Mouse (Mus musculus): ENCODE measurements at regions not wholly inside any gene's neighbourhood (a gene's known extent, or its start where the extent isn't known, plus 50 kb on each side); places are given as distances from the start of the nearest gene placed in this dataset.

DNA sequence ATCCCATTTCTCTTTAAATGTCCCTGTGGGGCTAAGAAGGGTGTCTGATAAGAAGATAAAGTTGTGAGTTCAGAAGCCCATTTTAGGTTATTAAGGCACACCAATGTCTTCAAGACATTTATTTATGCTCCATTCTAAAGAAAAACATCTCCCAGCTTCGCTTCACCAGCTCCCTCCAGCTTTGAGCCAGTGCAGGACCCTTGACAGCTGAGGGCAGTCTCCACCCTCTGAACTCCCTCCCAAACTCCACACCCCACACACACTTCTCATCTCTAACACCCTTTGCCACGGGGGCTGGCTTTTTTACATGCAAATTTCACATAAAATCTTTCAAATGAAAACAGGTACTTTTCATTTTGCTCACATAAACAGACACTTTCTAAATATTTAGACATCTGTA, 527.3 kb downstream of the Insc start:
- ATAC-seq (replicated peaks; ENCODE audit: poor library complexity): no peak

DNA sequence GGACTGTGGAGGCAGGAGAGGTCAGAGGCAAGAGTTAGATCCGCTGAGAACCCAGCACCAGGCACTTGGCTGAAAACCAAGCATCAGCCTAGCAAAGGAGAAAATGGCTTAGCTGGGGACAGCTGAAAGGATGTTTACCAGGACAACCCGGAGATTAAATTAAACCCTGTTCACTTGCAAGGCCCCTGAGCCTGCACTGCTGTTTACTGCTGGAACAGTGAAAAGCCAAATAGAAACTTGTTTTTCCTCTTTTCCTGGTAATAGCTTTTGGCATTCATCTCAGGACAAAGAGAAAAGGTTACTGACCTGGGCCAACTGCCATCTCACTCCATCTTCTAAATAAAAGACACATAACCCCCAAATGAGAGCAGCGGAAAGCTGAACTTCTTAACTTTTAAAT, 531.3 kb downstream of the Insc start:
- no peak for ATAC-seq (replicated peaks; ENCODE audit: poor library complexity)

DNA sequence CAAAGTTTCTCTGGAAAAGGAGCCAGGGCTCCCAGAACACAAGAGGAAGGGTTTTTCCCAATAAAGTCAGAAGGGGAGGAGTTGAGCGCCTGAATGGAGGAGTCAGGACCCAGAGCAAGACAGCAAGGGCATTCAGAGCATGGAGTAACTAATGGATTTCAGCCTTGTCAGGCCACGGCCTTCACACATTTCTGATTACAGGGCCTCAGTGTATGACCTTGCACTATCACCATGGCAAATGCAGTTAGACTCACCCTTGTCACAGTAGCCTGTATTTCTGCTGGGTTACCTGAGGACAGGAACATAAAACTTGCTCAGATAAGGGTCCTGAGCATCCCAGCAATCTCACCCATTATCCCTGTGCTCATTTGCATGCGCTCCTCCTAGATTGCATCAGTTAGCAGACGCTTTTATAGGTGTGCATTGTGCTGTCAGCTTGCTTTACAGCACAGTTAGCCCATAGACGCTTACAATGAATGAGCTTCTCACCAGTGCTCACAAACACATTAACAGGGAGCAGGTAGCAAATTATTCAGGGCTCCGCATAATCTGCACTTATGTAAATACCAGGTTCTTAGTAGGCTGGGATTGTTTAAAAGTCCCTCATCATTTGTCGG, 547.4 kb downstream of the Insc start:
- no peak for ATAC-seq (replicated peaks; ENCODE audit: poor library complexity)

DNA sequence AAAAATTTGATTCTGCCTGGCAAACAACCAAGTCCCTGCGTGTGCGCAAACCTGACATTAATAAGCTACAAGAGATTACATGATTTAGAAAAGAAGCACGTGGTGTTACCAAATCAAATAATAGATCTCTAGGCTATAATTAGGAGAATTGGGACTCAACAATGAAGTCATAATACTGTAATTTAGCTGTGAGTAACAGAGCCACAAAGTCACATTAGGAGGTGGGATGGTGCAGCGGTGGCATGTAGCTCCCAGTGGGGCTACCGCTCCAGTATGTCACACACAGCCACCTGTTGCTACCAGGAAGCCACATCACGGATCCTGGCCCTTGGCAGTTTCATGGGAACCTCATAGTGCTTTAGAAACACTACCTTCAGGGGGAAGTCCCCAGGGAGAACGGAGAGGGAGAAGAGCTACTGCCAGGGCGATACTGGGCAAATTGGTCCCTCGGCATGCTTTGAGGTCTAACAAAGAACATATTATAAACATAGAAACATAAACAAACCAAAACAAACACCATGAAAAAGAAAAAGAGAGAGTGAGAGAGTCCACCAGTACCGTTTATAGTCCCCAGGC, 551.2 kb downstream of the Insc start:
- ATAC-seq (replicated peaks; ENCODE audit: poor library complexity): no peak

DNA sequence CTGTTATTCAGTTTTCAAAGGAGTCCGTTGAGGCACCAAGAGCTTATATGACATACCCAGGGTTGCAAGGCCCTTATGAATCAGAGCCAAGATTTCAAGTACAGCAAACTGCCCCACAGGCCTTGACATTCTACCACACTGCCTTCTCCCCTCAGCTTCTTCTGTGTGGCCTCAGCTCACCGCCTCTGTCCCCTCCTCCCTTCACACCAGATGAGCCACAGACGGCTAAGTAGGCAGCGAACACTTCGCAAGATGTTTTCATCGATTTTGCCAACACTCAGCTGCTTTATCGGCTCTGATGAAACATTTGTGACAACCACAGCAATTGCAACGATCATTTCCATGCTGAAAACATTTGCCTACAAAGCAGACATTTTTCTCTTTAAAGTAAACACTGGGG, 556.7 kb downstream of the Insc start:
- no peak for ATAC-seq (replicated peaks; ENCODE audit: poor library complexity)

DNA sequence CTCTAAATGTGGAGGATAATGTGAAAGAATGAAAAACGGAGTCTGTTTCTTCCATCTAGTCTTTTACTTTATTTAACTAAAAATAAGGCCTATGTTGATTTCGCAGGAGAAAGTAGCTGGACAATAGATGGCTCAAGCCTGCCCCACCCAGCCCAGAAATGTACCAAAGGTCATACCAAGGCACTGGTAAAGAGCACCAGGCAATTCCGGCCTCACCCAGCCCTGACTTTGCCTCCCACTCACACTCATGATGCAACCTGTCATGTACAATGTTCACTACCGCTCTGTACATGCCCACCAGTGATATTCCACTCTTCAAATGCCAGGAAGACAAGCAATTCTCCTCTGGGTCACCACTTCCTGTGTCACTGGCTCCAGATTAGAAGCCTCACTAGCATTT, 564.9 kb downstream of the Insc start:
- no peak for ATAC-seq (replicated peaks; ENCODE audit: poor library complexity)

DNA sequence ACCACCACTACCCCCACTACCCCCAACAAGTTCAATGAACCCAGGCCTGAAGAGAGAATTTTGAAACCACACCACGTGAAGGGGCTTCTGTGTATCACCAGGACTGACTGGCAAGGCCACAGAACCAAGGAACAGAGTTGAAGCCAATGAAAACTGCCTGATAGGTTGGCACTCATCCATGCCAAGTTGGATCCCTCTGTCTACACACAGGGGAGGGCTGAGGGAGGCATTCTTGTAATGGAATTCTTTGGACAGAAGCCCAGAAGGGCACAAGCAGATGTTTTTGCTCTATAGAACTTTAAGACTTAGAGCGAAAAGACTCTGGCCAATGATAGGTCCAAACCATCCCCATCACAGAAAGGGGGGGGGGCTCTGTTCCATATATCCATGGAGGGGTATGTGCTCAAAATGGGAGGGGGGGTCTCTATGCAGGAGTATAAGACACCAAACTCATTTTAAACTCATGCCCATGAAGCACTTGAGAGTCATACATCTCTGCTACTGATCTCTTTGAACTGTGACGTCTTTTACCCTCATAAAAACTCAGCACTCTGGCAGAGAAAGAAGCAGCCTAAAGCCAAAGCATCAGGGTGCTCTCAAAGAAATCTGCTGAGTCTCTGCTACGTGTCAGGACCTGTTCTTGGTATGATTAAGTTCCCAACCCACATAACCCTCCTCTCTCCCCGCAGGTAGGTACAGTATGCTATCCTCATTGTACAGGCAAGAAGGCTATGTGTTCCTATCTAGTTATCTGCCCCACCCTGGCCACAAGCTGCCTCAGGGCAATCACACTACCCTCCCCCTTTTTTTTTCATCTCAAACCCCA, 567.1 kb downstream of the Insc start:
- no peak for ATAC-seq (replicated peaks; ENCODE audit: poor library complexity)

DNA sequence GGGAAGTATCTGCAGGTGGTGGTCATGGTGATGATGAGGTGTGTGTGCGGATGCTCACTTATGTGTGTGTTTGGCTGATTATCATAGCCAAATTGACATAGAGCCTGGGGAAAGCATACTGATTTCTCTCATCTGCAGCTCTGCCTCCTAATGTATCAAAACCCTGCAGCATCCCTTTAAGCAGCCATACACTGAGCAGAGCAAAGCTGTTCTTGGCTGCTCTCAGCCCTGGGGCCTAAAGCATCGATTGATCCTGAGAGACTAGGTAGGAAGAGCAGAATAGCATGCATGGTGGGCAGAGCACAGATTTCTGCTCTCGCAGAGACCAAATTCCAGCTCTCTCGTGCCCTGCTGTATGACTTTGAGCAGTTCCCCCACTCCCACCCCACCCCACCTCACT, 576.0 kb downstream of the Insc start:
- no peak for ATAC-seq (replicated peaks; ENCODE audit: poor library complexity)

DNA sequence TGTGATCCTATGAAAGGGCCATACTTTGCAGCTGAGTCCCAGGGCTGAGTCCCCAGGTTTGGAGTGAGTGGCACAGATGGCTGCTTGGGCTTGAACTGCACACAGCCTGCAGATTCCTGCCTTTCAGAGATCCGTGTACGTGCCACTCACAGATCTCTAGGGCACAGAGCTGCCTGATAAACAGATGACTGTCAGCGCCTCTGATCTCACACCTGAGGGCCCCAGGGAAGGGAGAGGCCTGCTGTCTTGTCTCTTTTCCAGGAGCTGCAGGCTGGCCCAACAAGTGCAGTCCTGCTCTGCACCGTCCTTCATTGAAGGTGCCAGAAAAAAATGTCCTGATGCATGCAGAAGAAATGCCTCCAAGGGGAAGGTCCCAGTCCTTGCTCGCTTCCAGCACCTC, 579.5 kb downstream of the Insc start:
- no peak for ATAC-seq (replicated peaks; ENCODE audit: poor library complexity)

DNA sequence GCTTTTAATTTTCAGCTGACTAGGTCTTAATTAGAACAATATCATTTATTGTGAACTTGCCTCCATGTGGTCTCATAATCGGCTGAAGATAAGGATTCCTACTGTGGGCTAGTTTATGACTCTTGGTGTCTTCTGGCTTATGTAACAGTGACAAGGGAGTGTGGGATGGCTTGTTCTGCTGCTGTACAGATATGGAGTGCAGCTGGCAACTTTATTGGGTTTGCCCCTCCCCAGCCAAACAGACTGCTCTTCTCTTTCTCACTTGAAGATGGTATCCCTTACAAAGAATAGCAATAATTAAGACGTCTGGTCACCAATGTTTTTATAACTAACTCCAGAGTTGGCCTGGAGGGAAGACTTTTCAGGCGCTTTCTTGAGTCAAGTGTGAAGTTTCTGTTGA, 584.8 kb downstream of the Insc start:
- no peak for ATAC-seq (replicated peaks; ENCODE audit: poor library complexity)

DNA sequence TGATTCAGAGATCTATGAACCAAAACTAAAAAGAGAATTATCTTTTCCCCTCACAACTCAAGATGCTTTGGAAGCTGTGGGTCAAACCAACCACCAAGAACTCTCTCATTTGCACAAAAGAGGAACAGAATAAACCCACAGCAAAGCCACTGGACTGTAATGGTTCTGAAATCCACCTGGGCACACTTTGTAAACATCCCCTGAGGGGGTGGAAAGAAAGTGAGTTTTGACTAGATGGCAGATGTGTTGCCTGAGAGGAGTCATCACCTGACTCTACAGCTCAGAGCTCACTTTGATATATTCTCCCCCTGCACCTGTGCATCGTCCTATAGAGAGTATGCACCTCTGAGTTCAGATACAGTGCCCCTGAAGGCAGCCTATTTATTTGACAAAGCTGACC, 588.2 kb downstream of the Insc start:
- no peak for ATAC-seq (replicated peaks; ENCODE audit: poor library complexity)

DNA sequence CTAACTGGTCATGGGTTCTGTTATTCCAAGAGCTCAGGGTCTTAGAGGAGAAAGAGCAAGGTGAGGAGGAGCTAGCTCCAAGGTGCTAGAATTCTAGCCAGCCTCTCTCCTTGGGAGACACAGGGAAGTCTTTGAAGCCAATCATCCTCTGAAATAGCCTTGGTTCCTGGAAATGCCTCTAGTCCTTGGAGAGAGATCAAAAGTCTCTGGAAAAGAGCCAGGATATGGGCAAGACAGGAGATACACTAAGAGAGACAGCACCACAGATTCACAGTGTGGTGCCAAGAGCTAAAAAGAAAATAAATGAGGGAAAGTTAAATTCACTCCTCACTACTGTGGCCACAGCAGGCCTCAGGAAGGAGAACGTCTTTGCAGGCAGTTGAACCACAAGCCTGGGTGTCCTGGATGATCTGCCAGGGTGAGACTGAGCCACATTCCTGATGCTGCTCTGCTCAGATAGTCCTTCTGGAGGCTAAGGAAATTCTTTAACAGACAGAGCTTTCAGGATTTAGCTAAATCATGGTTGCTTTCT, 589.6 kb downstream of the Insc start:
- ATAC-seq (replicated peaks; ENCODE audit: poor library complexity): no peak

DNA sequence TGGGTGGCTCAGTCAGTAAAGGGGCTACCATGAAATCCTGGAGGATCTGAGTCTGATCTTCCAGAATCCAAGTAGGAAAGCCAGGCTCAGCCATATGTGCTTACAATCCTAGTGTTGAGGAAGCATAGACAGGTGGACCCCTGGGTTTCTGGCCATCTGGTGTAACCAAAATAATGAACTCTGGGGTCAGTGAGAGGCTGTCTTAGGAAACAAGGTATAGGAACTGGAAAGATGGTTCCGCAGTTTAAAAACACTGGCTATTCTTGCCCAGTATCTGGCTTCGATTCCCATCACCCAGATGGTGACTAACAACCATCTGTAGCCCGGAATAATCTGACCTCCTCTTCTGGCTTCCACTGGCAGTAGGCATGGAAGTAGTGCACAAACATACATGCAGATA, 591.6 kb downstream of the Insc start:
- no peak for ATAC-seq (replicated peaks; ENCODE audit: poor library complexity)

DNA sequence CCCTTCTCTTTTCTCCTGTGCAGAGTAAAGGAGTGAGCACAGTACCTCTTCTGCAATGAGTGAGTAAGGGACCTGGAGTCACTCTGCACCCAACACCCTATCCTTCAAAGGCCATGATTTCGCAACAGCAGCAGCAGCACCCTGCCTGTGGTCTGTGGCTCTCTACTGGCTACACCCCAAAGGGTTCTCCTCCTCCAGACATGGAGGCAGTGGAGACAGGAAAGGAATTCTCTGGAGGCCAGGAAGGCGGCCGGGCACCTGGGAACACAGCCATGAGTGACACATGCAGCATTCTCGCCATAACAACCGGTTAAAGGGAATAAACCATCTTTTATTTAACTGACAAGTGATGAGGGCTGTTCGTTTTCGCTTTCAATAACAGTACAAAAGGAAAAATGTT, 596.7 kb downstream of the Insc start:
- ATAC-seq (replicated peaks; ENCODE audit: poor library complexity): no peak

DNA sequence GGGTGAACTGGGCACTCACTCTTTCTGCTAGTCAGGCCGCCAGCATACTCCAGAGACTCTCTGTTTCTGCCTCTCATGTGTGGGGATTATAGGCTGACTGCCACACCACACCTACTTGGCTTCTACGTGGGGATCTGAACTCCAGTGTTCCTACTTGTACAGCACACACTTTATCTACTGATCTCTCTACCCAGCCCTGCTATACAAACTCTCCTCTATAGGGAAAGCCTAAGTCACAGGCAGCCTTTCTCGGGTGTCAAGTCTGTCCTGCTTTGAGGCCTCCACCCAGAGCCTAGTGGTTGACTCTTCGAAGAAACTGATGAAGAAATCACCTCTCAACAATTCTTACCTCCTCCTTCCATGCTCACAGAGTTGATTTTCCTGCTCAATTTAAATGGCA, 597.5 kb downstream of the Insc start:
- no peak for ATAC-seq (replicated peaks; ENCODE audit: poor library complexity)

DNA sequence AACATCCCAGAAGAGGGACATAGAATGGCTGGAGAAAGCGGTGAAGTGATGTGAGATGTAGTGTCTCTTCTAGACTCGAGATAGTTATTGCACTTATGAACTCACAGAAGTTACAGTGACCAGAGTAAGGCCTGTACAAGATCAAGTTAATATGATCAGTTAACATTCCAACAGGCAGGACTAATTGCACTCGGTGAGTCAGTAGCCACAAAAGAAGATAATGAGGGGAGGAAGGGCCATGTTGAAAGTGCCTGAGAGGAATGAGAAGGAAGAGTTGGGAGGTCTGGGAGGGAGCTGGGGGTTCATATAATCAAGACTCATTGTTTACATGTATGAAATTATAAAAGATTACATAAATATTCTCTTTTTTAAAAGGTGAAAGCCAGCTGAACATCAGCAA, 602.3 kb downstream of the Insc start:
- no peak for ATAC-seq (replicated peaks; ENCODE audit: poor library complexity)

DNA sequence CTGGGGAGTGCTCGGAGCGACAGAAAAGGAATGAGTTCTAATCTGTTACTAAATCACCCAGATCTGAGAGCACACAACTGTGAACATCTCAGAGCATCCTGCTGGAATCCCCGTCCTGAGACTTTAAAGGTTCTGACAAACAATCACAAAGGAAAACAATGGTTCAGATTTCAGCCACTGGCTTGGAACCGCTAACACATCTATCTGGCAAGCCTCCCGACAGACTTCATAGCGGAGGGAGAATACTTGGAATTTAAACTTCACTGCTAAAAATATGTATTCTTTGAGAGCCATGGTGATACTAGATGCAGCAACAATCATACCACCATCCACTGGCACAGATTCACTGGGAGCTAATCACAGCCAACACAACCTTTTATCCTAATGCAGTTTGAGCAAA, 615.2 kb downstream of the Insc start:
- ATAC-seq (replicated peaks; ENCODE audit: poor library complexity): no peak

DNA sequence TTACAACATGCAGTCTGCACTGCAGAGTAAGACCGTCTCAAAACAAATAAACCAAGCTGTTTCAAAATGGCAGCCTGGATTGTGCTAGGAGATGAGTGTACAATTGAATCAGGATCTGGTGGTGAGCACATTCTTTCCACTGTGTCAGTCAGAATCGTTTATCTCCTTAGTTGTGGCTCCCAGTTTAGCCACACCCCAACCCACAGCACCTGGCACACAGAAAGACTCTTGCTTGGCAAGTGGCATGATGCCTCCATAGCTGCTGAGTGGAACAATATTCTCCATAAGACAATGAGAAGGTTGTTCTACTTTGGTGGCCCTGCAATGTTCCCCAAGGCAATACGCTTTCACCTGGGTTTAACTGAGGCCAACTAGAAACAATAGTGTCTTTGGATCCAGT, 616.6 kb downstream of the Insc start:
- peak; percentile 60 for ATAC-seq (replicated peaks; ENCODE audit: poor library complexity)

DNA sequence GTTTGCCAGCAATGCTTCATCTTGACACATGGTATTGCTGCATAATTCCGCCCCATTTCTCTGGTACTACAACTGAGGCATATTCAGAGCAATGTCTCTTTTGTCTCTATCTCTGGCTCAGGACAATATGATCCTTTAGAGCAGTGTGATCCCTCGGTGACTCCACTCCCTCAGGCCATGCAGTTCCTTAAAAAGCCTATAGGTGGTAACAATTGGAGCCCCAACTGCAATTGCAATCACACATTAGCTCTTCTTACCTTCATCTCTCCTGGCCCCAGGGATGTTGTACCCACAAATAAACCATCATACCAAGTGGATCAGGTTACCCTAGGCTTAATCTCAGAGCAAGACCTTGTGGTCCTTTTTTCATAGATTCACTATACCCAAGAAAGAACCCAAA, 618.6 kb downstream of the Insc start:
- ATAC-seq (replicated peaks; ENCODE audit: poor library complexity): no peak

DNA sequence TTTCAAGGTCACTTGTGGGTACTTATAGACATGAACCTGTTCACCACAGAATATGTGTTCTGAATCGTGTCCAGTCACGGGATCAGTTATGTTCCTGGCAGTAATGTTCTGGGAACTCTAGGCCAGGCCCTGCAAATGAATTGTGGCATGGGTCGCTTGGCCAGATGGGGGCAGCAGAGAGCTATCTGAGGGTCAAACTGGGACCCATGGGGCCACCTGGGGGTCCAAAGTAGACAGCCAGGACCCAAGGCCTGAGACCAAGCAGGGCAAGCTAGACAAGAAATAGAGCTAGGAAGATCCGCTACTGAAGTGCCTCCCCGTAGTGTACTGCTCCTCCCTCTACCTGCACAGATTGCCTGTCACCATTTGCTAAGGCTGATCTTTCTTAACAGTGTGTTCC, 623.4 kb downstream of the Insc start:
- ATAC-seq (replicated peaks; ENCODE audit: poor library complexity): peak; percentile 80

DNA sequence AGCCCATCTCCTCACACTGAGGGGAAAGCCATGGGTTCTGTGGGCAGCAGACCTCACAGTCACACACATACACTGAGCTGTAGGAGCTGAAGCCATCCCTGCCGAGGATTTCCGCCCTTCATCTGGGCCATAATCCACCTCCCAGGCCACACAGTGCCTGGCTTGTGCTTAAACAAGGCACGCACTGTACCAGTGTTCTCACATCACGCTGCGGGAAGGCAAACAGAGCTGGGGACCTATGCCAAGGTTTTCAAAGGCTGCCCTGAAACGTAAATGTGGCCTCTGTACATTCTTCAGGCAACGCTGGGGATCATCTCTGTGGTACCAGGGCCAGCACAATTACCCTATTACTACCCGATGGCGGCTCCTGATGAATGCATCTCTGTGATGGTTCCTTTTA, 627.6 kb downstream of the Insc start:
- no peak for ATAC-seq (replicated peaks; ENCODE audit: poor library complexity)

DNA sequence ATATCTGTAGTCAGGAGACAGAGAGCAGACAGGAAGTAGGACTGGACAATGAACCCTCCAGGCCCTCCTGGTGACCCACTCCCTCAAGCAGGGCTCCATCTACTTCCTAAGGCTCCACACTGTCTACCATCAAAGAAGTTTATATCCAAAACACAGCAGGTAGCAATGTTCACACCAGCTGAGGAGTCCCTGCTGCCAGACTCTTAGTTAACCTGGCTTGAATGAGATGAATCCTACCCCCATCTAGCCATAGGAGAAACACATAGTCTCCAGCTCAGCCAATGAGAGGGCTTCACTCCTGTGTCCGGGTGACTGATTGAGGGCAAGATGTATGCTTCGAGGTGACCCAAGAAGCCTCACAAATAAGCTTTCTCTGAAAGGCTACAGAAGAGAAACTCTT, 629.4 kb downstream of the Insc start:
- no peak for ATAC-seq (replicated peaks; ENCODE audit: poor library complexity)

All from megakaryocyte progenitor cell, adult 5-6 weeks (primary cell).